Mouse (Mus musculus): ENCODE data around the gene Igfals. TPM values are rescaled to one million over a fixed set of nuclear protein-coding genes. Genes with fewer than 3 reads are reported as not detected.

Igfals gene
- polyA plus RNA-seq, 1 experiment from 2014 or later = 0.08 TPM

GRCm38 (mm10) chr17:24902671-24903474 lies 37.1 kb downstream of the Igfals start:
- Histone ChIP-seq H3K4me2 (no peak overlapping the region), H3K9me3 (ENCODE audit: control insufficient read depth, low read length) (no peaks in the 10 kb centered on the region), H3K4me1 (ENCODE audit: control insufficient read depth, insufficient read depth, low read length) (peaks cover under 1% of the 10 kb centered on the region; the same call in 1 of the 2 replicates), H3K36me3 (ENCODE audit: control insufficient read depth, insufficient read depth, low read length) (peaks cover 50% of the 10 kb centered on the region), H3K27ac (ENCODE audit: low read depth, low read length) (no peak overlapping the region), H3K4me3 (ENCODE audit: low read depth, low read length) (no peak overlapping the region), H3K27me3 (ENCODE audit: control insufficient read depth, insufficient read depth, low read length) (no peaks in the 10 kb centered on the region), H3K9ac (ENCODE audit: low read length) (no peak overlapping the region)
- ATAC-seq (ENCODE audit: low FRiP score) (no peak), DNase-seq (ENCODE audit: low spot score, missing footprints) (no peak)
- WGBS = 72% methylated on average over 9 of the region's 9 CpGs

DNA sequence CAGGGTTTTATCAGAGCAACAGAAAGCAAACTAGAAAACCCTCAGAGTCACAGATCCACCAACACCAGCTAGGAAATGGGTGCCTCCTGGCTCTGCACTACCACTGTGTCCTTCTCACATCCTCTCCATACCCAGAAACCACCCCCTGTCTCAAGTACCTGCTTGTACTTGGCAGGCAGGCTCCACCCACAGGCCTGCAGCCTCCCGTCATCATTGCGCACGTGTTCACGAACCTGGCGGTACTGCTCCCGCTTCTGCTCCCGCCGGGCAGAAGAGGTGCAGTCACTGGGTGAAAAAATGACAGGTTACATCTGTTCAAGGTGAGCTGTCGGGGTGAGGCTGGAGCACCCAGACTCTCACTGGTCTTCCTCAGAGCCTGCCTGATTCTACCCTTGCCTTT lies 38.0 kb downstream of the Igfals start:
- Histone ChIP-seq H3K27ac (ENCODE audit: low read depth, low read length) (no peak overlapping the region), H3K9me3 (ENCODE audit: control insufficient read depth, low read length) (no peaks in the 10 kb centered on the region), H3K4me1 (ENCODE audit: control insufficient read depth, insufficient read depth, low read length) (no peaks in the 10 kb centered on the region), H3K4me2 (no peak overlapping the region), H3K36me3 (ENCODE audit: control insufficient read depth, insufficient read depth, low read length) (peaks cover 45% of the 10 kb centered on the region), H3K27me3 (ENCODE audit: control insufficient read depth, insufficient read depth, low read length) (no peaks in the 10 kb centered on the region), H3K9ac (ENCODE audit: low read length) (no peak overlapping the region), H3K4me3 (ENCODE audit: low read depth, low read length) (no peak overlapping the region)
- no peak for DNase-seq (ENCODE audit: low spot score, missing footprints)
- WGBS = 95% methylated on average over 9 of the region's 9 CpGs
- no peak for ATAC-seq (ENCODE audit: low FRiP score)

DNA sequence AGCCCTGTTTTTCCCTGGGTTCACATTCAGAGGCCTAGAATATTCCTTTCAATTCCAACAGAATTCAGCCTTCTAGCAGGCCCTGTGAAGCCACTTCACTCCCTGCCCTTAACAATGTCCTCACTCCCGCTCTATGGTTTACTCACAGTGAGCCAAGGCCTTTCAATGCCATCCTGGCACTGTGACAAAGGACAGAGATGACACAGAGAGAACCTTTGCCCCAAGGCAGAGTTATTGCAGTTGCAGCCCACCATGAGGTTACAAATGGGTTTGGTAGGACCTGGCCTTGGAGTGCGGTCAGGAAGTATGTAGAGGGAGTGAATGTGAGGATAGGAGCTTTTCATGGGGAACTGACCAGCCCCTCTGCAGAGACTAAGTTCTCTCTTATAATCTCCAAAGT lies 41.8 kb downstream of the Igfals start:
- ATAC-seq (ENCODE audit: low FRiP score) (no peak), DNase-seq (ENCODE audit: low spot score, missing footprints) (no peak)
- Histone ChIP-seq H3K36me3 (ENCODE audit: control insufficient read depth, insufficient read depth, low read length) (peaks cover 40% of the 10 kb centered on the region), H3K9me3 (ENCODE audit: control insufficient read depth, low read length) (no peaks in the 10 kb centered on the region), H3K4me3 (ENCODE audit: low read depth, low read length) (no peak overlapping the region), H3K27me3 (ENCODE audit: control insufficient read depth, insufficient read depth, low read length) (no peaks in the 10 kb centered on the region), H3K4me2 (no peak overlapping the region), H3K9ac (ENCODE audit: low read length) (no peak overlapping the region), H3K4me1 (ENCODE audit: control insufficient read depth, insufficient read depth, low read length) (no peaks in the 10 kb centered on the region), H3K27ac (ENCODE audit: low read depth, low read length) (no peak overlapping the region)
- WGBS = 98% methylated on average over 2 of the region's 2 CpGs

DNA sequence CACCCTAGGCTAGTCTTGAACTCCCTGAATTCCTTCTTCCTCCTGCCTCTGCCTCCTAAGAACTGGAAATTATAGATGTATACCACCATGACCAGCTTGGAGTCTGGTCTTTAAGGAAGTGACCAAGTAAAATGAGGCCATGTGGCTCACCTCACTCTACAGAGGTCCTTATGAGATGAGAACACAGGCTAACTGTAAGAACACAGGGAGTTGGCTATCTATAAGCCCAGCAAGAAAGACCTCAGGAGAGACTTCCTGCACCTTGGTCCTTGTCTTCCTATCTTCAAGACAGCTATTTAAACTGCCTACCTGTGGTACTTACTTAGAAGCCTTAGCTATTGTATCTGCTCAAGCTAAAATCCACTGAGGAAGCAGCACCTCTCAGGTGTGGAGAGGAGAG lies 48.2 kb downstream of the Igfals start:
- Histone ChIP-seq H3K27ac (ENCODE audit: low read depth, low read length) (no peak overlapping the region), H3K9ac (ENCODE audit: low read length) (no peak overlapping the region), H3K9me3 (ENCODE audit: control insufficient read depth, low read length) (no peaks in the 10 kb centered on the region), H3K4me1 (ENCODE audit: control insufficient read depth, insufficient read depth, low read length) (no peaks in the 10 kb centered on the region), H3K4me3 (ENCODE audit: low read depth, low read length) (no peak overlapping the region), H3K4me2 (no peak overlapping the region), H3K27me3 (ENCODE audit: control insufficient read depth, insufficient read depth, low read length) (no peaks in the 10 kb centered on the region), H3K36me3 (ENCODE audit: control insufficient read depth, insufficient read depth, low read length) (peaks cover 33% of the 10 kb centered on the region)
- ATAC-seq (ENCODE audit: low FRiP score) (no peak), DNase-seq (ENCODE audit: low spot score, missing footprints) (no peak)

- ATAC-seq (ENCODE audit: low FRiP score) (no peak), DNase-seq (ENCODE audit: low spot score, missing footprints) (no peak)
- no peak overlapping the region for H3K4me3 ChIP-seq (ENCODE audit: low read depth, low read length)
- peaks cover 13% of the 10 kb centered on the region for H3K36me3 ChIP-seq (ENCODE audit: control insufficient read depth, insufficient read depth, low read length)
- no peaks in the 10 kb centered on the region for H3K27me3 ChIP-seq (ENCODE audit: control insufficient read depth, insufficient read depth, low read length)
- no peaks in the 10 kb centered on the region for H3K4me1 ChIP-seq (ENCODE audit: control insufficient read depth, insufficient read depth, low read length)
- WGBS = 97% methylated on average over 1 of the region's 1 CpGs
- no peak overlapping the region for H3K27ac ChIP-seq (ENCODE audit: low read depth, low read length)
- no peaks in the 10 kb centered on the region for H3K9me3 ChIP-seq (ENCODE audit: control insufficient read depth, low read length)
- H3K9ac ChIP-seq (ENCODE audit: low read length) = no peak overlapping the region
- H3K4me2 ChIP-seq = no peak overlapping the region
Observed at GRCm38 (mm10) chr17:24923246-24923645, 57.4 kb downstream of the Igfals start.

GRCm38 (mm10) chr17:24929506-24929905 lies 63.7 kb downstream of the Igfals start:
- DNase-seq (ENCODE audit: low spot score, missing footprints) (no peak), ATAC-seq (ENCODE audit: low FRiP score) (no peak)
- peaks cover 4% of the 10 kb centered on the region; the same call in 1 of the 2 replicates for H3K36me3 ChIP-seq (ENCODE audit: control insufficient read depth, insufficient read depth, low read length)
- no peak overlapping the region for H3K4me2 ChIP-seq
- no peak overlapping the region for H3K9ac ChIP-seq (ENCODE audit: low read length)
- H3K27ac ChIP-seq (ENCODE audit: low read depth, low read length) = no peak overlapping the region
- WGBS = 94% methylated on average over 1 of the region's 1 CpGs
- H3K9me3 ChIP-seq (ENCODE audit: control insufficient read depth, low read length) = no peaks in the 10 kb centered on the region
- H3K27me3 ChIP-seq (ENCODE audit: control insufficient read depth, insufficient read depth, low read length) = no peaks in the 10 kb centered on the region
- no peaks in the 10 kb centered on the region for H3K4me1 ChIP-seq (ENCODE audit: control insufficient read depth, insufficient read depth, low read length)
- H3K4me3 ChIP-seq (ENCODE audit: low read depth, low read length) = no peak overlapping the region

Other genes starting within 250 kb of the Igfals start
- gene Tsc2, start 233.4 kb upstream of the Igfals start, polyA plus RNA-seq (2014; fragmentation: Nextera tagmentation; extraction: Ambion mirVana) = 50.6 and 57.6 TPM in 2 replicates
- gene Nthl1, start 233.3 kb upstream of the Igfals start, polyA plus RNA-seq (2014; fragmentation: Nextera tagmentation; extraction: Ambion mirVana) = 14.4 and 18.4 TPM in 2 replicates
- 36.1 and 36.4 TPM in 2 replicates for gene Slc9a3r2, start 215.7 kb upstream of the Igfals start, polyA plus RNA-seq (2014; fragmentation: Nextera tagmentation; extraction: Ambion mirVana)
- not detected in 2 replicates for gene Npw, start 207.5 kb upstream of the Igfals start, polyA plus RNA-seq (2014; fragmentation: Nextera tagmentation; extraction: Ambion mirVana)
- 23.5 and 24.9 TPM in 2 replicates for gene Zfp598, start 196.3 kb upstream of the Igfals start, polyA plus RNA-seq (2014; fragmentation: Nextera tagmentation; extraction: Ambion mirVana)
- gene Syngr3, start 176.0 kb upstream of the Igfals start, polyA plus RNA-seq (2014; fragmentation: Nextera tagmentation; extraction: Ambion mirVana) = 12.7 and 13.4 TPM in 2 replicates
- gene Gfer, start 169.8 kb upstream of the Igfals start, polyA plus RNA-seq (2014; fragmentation: Nextera tagmentation; extraction: Ambion mirVana) = 54.8 and 59.6 TPM in 2 replicates
- gene Noxo1, start 169.8 kb upstream of the Igfals start, polyA plus RNA-seq (2014; fragmentation: Nextera tagmentation; extraction: Ambion mirVana) = 0.97 and 1.5 TPM in 2 replicates
- 91.0 and 97.5 TPM in 2 replicates for gene Tbl3, start 158.3 kb upstream of the Igfals start, polyA plus RNA-seq (2014; fragmentation: Nextera tagmentation; extraction: Ambion mirVana)
- 0.22 TPM in 1 of 2 replicates, not detected in the other for gene Rnf151, start 147.9 kb upstream of the Igfals start, polyA plus RNA-seq (2014; fragmentation: Nextera tagmentation; extraction: Ambion mirVana)
- 1,270 and 1,392 TPM in 2 replicates for gene Rps2, start 147.9 kb upstream of the Igfals start, polyA plus RNA-seq (2014; fragmentation: Nextera tagmentation; extraction: Ambion mirVana)
- 198 and 210 TPM in 2 replicates for gene Ndufb10, start 141.5 kb upstream of the Igfals start, polyA plus RNA-seq (2014; fragmentation: Nextera tagmentation; extraction: Ambion mirVana)
- gene Rpl3l, start 138.2 kb upstream of the Igfals start, polyA plus RNA-seq (2014; fragmentation: Nextera tagmentation; extraction: Ambion mirVana) = not detected in 2 replicates
- gene Msrb1, start 129.4 kb upstream of the Igfals start, polyA plus RNA-seq (2014; fragmentation: Nextera tagmentation; extraction: Ambion mirVana) = 19.2 and 23.0 TPM in 2 replicates
- gene Hs3st6, start 113.0 kb upstream of the Igfals start, polyA plus RNA-seq (2014; fragmentation: Nextera tagmentation; extraction: Ambion mirVana) = 0.18 and 0.23 TPM in 2 replicates
- not detected in 2 replicates for gene Meiob, start 61.7 kb upstream of the Igfals start, polyA plus RNA-seq (2014; fragmentation: Nextera tagmentation; extraction: Ambion mirVana)
- 28.2 and 31.0 TPM in 2 replicates for gene Hagh, start 25.9 kb upstream of the Igfals start, polyA plus RNA-seq (2014; fragmentation: Nextera tagmentation; extraction: Ambion mirVana)
- 18.8 and 21.5 TPM in 2 replicates for gene Fahd1, start 15.6 kb upstream of the Igfals start, polyA plus RNA-seq (2014; fragmentation: Nextera tagmentation; extraction: Ambion mirVana)
- 70.4 and 73.8 TPM in 2 replicates for gene Nubp2, start 20.4 kb downstream of the Igfals start, polyA plus RNA-seq (2014; fragmentation: Nextera tagmentation; extraction: Ambion mirVana)
- gene Spsb3, start 20.6 kb downstream of the Igfals start, polyA plus RNA-seq (2014; fragmentation: Nextera tagmentation; extraction: Ambion mirVana) = 37.3 and 44.4 TPM in 2 replicates
- gene Eme2, start 29.1 kb downstream of the Igfals start, polyA plus RNA-seq (2014; fragmentation: Nextera tagmentation; extraction: Ambion mirVana) = 18.4 and 20.8 TPM in 2 replicates
- gene Mrps34, start 29.1 kb downstream of the Igfals start, polyA plus RNA-seq (2014; fragmentation: Nextera tagmentation; extraction: Ambion mirVana) = 68.6 and 73.2 TPM in 2 replicates
- gene Nme3, start 30.5 kb downstream of the Igfals start, polyA plus RNA-seq (2014; fragmentation: Nextera tagmentation; extraction: Ambion mirVana) = 48.0 and 49.5 TPM in 2 replicates
- 31.7 and 36.5 TPM in 2 replicates for gene Mapk8ip3, start 71.0 kb downstream of the Igfals start, polyA plus RNA-seq (2014; fragmentation: Nextera tagmentation; extraction: Ambion mirVana)
- 283 and 284 TPM in 2 replicates for gene Jpt2, start 94.7 kb downstream of the Igfals start, polyA plus RNA-seq (2014; fragmentation: Nextera tagmentation; extraction: Ambion mirVana)
- gene Cramp1l, start 149.8 kb downstream of the Igfals start, polyA plus RNA-seq (2014; fragmentation: Nextera tagmentation; extraction: Ambion mirVana) = 10.8 and 11.2 TPM in 2 replicates
- 20.9 and 21.2 TPM in 2 replicates for gene Ift140, start 150.1 kb downstream of the Igfals start, polyA plus RNA-seq (2014; fragmentation: Nextera tagmentation; extraction: Ambion mirVana)
- 9.5 and 10.4 TPM in 2 replicates for gene Tmem204, start 217.6 kb downstream of the Igfals start, polyA plus RNA-seq (2014; fragmentation: Nextera tagmentation; extraction: Ambion mirVana)
- 22.5 and 23.2 TPM in 2 replicates for gene Telo2, start 250.0 kb downstream of the Igfals start, polyA plus RNA-seq (2014; fragmentation: Nextera tagmentation; extraction: Ambion mirVana)

All from midbrain, embryonic 11.5 days (tissue).